Mouse (Mus musculus): ENCODE data around the gene Pld2. TPM values are rescaled to one million over a fixed set of nuclear protein-coding genes. Genes with fewer than 3 reads are reported as not detected.
"Not testable (repeated sequence)": the region's sequence is repeated elsewhere in the genome, so short reads cannot be mapped to it uniquely, and the experiment has no call there.

Gene Pld2
- total and polyA plus RNA-seq, 2 experiments from 2014 or later = 6.8 to 18.5 TPM

GRCm38 (mm10) chr11:70526211-70526610, 13.7 kb upstream of the Pld2 start:
- no peak for ATAC-seq (ENCODE audit: insufficient read depth, low read depth)

GRCm38 (mm10) chr11:70528610-70529009, 11.3 kb upstream of the Pld2 start:
- Histone ChIP-seq H3K9ac (replicated peaks; ENCODE audit: low read depth, low read length) (no peak overlapping the region), H3K27me3 (ENCODE audit: control insufficient read depth, insufficient read depth, low read length) (no peaks in the 10 kb centered on the region), H3K4me1 (ENCODE audit: control insufficient read depth, insufficient read depth) (no peaks in the 10 kb centered on the region), H3K27ac (ENCODE audit: low read depth) (no peak overlapping the region), H3K9me3 (replicated peaks; ENCODE audit: control insufficient read depth, low read length) (no peaks in the 10 kb centered on the region), H3K36me3 (replicated peaks; ENCODE audit: control insufficient read depth, insufficient read depth, low read length) (peaks cover 24% of the 10 kb centered on the region), H3K4me3 (ENCODE audit: low read depth, low read length) (no peak overlapping the region), H3K4me2 (ENCODE audit: low read depth, low read length) (no peak overlapping the region)
- TF ChIP-seq EP300 (IDR thresholded peaks at IDR 0.05; ENCODE audit: low read depth) (no peak), CTCF (IDR thresholded peaks at IDR 0.05; ENCODE audit: low read depth) (no peak)
- DNase-seq (ENCODE audit: low spot score) (no peak), ATAC-seq (ENCODE audit: insufficient read depth, low read depth) (no peak)
- 81% methylated on average over 7 of the region's 7 CpGs for WGBS

More at GRCm38 (mm10) chr11:70526211-70526610, 13.7 kb upstream of the Pld2 start:
- 88% methylated on average over 12 of the region's 12 CpGs for WGBS
- Histone ChIP-seq H3K9me3 (replicated peaks; ENCODE audit: control insufficient read depth, low read length) (no peaks in the 10 kb centered on the region), H3K4me1 (ENCODE audit: control insufficient read depth, insufficient read depth) (no peaks in the 10 kb centered on the region), H3K4me3 (ENCODE audit: low read depth, low read length) (peak overlapping the region; percentile 62; the same call in 1 of the 2 replicates), H3K4me2 (ENCODE audit: low read depth, low read length) (peak overlapping the region; percentile 72), H3K27ac (ENCODE audit: low read depth) (no peak overlapping the region), H3K27me3 (ENCODE audit: control insufficient read depth, insufficient read depth, low read length) (no peaks in the 10 kb centered on the region), H3K36me3 (replicated peaks; ENCODE audit: control insufficient read depth, insufficient read depth, low read length) (peaks cover 24% of the 10 kb centered on the region), H3K9ac (replicated peaks; ENCODE audit: low read depth, low read length) (no peak overlapping the region)
- TF ChIP-seq EP300 (IDR thresholded peaks at IDR 0.05; ENCODE audit: low read depth) = no peak
- TF ChIP-seq CTCF (IDR thresholded peaks at IDR 0.05; ENCODE audit: low read depth) = no peak
- DNase-seq (ENCODE audit: low spot score) = no peak

GRCm38 (mm10) chr11:70531065-70531464, 8.8 kb upstream of the Pld2 start:
- WGBS = 68% methylated on average over 2 of the region's 2 CpGs
- not testable (repeated sequence) for ATAC-seq (ENCODE audit: insufficient read depth, low read depth); DNase-seq (ENCODE audit: low spot score)

GRCm38 (mm10) chr11:70532839-70533238, 7.0 kb upstream of the Pld2 start, which contains the start of gene Gm40193:
Gene Gm40193 (minus strand): TSS chr11:70532939.
- H3K9ac ChIP-seq (replicated peaks; ENCODE audit: low read depth, low read length) = no peak within 1 kb of the TSS
- ATAC-seq (ENCODE audit: insufficient read depth, low read depth) = no peak
- WGBS = 78% methylated on average over 6 of the region's 6 CpGs

More at GRCm38 (mm10) chr11:70531065-70531464, 8.8 kb upstream of the Pld2 start:
- not testable (repeated sequence) for H3K9ac ChIP-seq (replicated peaks; ENCODE audit: low read depth, low read length); H3K9me3 ChIP-seq (replicated peaks; ENCODE audit: control insufficient read depth, low read length); H3K4me3 ChIP-seq (ENCODE audit: low read depth, low read length); H3K27ac ChIP-seq (ENCODE audit: low read depth); H3K4me2 ChIP-seq (ENCODE audit: low read depth, low read length); H3K4me1 ChIP-seq (ENCODE audit: control insufficient read depth, insufficient read depth); H3K27me3 ChIP-seq (ENCODE audit: control insufficient read depth, insufficient read depth, low read length)
- H3K36me3 ChIP-seq (replicated peaks; ENCODE audit: control insufficient read depth, insufficient read depth, low read length) = peaks cover 24% of the 10 kb centered on the region

GRCm38 (mm10) chr11:70539423-70539822, 441 bp upstream of the Pld2 start:
- Histone ChIP-seq H3K27me3 (ENCODE audit: control insufficient read depth, insufficient read depth, low read length) (no peaks in the 10 kb centered on the region), H3K27ac (ENCODE audit: low read depth) (no peak overlapping the region), H3K4me1 (ENCODE audit: control insufficient read depth, insufficient read depth) (peaks cover 8% of the 10 kb centered on the region), H3K9ac (replicated peaks; ENCODE audit: low read depth, low read length) (peak overlapping the region; percentile 68), H3K9me3 (replicated peaks; ENCODE audit: control insufficient read depth, low read length) (no peaks in the 10 kb centered on the region), H3K4me2 (ENCODE audit: low read depth, low read length) (peak overlapping the region; percentile 71), H3K36me3 (replicated peaks; ENCODE audit: control insufficient read depth, insufficient read depth, low read length) (0 out of 2 replicates have a peak, but pooled peaks cover 6% of the 10 kb centered on the region), H3K4me3 (ENCODE audit: low read depth, low read length) (peak overlapping the region; percentile 72)
- WGBS = 10% methylated on average over 9 of the region's 9 CpGs
- ATAC-seq (ENCODE audit: insufficient read depth, low read depth) = peak; percentile 0; the same call in 1 of the 2 replicates
- no peak for DNase-seq (ENCODE audit: low spot score)
- TF ChIP-seq CTCF (IDR thresholded peaks at IDR 0.05; ENCODE audit: low read depth) (no peak), EP300 (IDR thresholded peaks at IDR 0.05; ENCODE audit: low read depth) (no peak)

More at GRCm38 (mm10) chr11:70532839-70533238, 7.0 kb upstream of the Pld2 start, which contains the start of gene Gm40193:
- no peak for TF ChIP-seq CTCF (IDR thresholded peaks at IDR 0.05; ENCODE audit: low read depth)
- TF ChIP-seq EP300 (IDR thresholded peaks at IDR 0.05; ENCODE audit: low read depth) = no peak
- Histone ChIP-seq H3K4me2 (ENCODE audit: low read depth, low read length) (no peak within 1 kb of the TSS), H3K36me3 (replicated peaks; ENCODE audit: control insufficient read depth, insufficient read depth, low read length) (peaks cover 6% of the 10 kb centered on the region), H3K27ac (ENCODE audit: low read depth) (no peak within 1 kb of the TSS), H3K4me1 (ENCODE audit: control insufficient read depth, insufficient read depth) (no peaks in the 10 kb centered on the region), H3K4me3 (ENCODE audit: low read depth, low read length) (no peak within 1 kb of the TSS), H3K27me3 (ENCODE audit: control insufficient read depth, insufficient read depth, low read length) (no peaks in the 10 kb centered on the region), H3K9me3 (replicated peaks; ENCODE audit: control insufficient read depth, low read length) (no peaks in the 10 kb centered on the region)
- DNase-seq (ENCODE audit: low spot score) = no peak

GRCm38 (mm10) chr11:70540928-70541327, 1.1 kb downstream of the Pld2 start:
- WGBS = 81% methylated on average over 7 of the region's 7 CpGs
- Histone ChIP-seq H3K27ac (ENCODE audit: low read depth) (no peak overlapping the region), H3K4me1 (ENCODE audit: control insufficient read depth, insufficient read depth) (peaks cover 8% of the 10 kb centered on the region), H3K9me3 (replicated peaks; ENCODE audit: control insufficient read depth, low read length) (no peaks in the 10 kb centered on the region), H3K4me2 (ENCODE audit: low read depth, low read length) (peak overlapping the region; percentile 71), H3K4me3 (ENCODE audit: low read depth, low read length) (peak overlapping the region; percentile 72), H3K9ac (replicated peaks; ENCODE audit: low read depth, low read length) (no peak overlapping the region; the same call in 1 of the 2 replicates), H3K27me3 (ENCODE audit: control insufficient read depth, insufficient read depth, low read length) (no peaks in the 10 kb centered on the region), H3K36me3 (replicated peaks; ENCODE audit: control insufficient read depth, insufficient read depth, low read length) (0 out of 2 replicates have a peak, but pooled peaks cover 6% of the 10 kb centered on the region)
- no peak for DNase-seq (ENCODE audit: low spot score)
- no peak for ATAC-seq (ENCODE audit: insufficient read depth, low read depth)
- TF ChIP-seq CTCF (IDR thresholded peaks at IDR 0.05; ENCODE audit: low read depth) = no peak
- TF ChIP-seq EP300 (IDR thresholded peaks at IDR 0.05; ENCODE audit: low read depth) = no peak

All from heart, postnatal 0 days (tissue).